Mouse (Mus musculus): Measurements from ENCODE around the gene Cryaa. TPM values are rescaled to one million over a fixed set of nuclear protein-coding genes. Genes with fewer than 3 reads are reported as not detected.

Gene Cryaa
- total RNA-seq, 2 experiments from 2014 or later: not detected

DNA sequence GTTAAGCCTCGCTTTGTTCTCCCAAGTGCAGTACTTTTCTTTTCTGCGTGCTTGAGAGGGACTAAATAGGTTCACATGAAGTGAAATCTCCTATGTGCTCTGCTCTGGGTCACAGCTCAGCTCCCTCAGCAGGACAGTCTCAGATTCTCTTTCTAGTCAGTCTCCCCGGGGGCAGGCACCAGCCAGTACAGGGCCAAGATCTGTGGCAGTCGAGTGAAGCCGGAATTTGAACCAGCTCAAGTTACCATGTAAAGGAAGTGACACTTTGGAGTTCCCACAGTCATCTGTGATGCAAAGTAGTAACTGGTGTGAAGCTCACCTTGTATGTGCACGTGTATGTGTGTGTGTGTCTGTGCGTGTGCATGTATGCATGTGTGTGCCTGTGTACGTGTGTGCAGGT, 32.8 kb downstream of the Cryaa start:
- DNase-seq: no peak

GRCm38 (mm10) chr17:31713709-31714108, 36.1 kb downstream of the Cryaa start:
- DNase-seq: no peak

- DNase-seq: no peak
These were observed 36.5 kb downstream of the Cryaa start for GRCm38 (mm10) chr17:31714125-31714524.

- no peak for DNase-seq
These were observed 37.4 kb downstream of the Cryaa start for GRCm38 (mm10) chr17:31715006-31715405.

DNA sequence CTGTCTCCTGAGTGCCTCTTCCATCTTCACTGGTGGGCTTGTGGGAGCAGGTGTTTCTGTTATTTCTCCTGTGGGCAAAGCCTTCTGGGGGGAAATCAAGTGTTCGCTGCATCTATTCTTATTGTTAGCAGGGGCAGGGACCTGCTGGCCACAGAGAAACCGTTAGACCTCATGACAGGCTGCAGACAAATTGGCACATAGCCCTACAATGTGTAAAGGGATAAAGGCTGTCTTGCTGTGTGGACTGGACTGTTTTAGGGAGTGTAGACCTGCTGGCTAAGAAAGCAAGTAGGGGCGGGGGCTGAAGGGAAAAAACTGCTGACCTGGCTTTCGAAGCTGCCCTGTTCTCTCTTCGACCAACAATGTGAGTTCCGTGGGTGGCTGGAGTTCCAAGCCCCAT, 44.0 kb downstream of the Cryaa start:
- no peak for DNase-seq

DNA sequence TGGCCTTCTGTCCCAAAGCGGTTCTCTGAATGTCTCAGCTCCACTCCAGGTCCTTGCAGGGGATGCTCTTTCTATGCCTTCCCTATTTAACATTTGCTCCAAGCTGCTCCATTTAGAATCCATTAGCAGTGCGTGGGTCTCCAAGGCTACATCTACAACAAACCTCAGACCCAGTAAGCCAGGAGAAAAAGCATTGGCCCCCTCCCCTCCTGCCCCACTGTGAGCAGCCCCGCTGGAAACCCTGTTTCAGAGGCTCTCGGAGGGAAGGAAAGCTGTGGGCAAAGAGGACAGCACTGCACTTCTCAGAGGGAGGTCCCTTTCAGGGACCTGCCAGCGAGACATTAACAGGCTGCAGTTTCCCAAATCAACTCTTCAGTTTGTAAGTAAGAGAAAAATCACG, 47.8 kb downstream of the Cryaa start:
- DNase-seq: no peak

DNA sequence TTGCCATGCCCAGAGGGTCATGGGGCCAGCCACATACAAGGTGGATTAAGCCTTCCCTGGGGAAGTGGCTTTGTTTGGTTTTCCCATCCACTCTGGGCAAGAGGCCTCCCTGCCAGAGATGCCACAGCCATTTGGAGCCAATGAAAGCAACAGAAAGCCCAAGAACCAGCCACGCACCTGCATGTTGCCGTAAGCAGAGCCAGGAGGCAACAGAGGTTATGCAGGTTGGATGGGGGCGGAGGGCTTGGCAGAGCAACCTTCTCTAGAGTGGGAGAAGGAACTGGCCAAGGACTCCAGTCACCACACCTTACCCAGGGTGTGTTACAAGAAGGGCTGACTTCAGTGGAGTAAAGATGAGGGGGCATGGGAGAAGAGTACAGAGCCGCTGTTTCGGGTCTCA, 48.6 kb downstream of the Cryaa start:
- DNase-seq: no peak

GRCm38 (mm10) chr17:31727230-31727629, 49.6 kb downstream of the Cryaa start:
- no peak for DNase-seq

DNA sequence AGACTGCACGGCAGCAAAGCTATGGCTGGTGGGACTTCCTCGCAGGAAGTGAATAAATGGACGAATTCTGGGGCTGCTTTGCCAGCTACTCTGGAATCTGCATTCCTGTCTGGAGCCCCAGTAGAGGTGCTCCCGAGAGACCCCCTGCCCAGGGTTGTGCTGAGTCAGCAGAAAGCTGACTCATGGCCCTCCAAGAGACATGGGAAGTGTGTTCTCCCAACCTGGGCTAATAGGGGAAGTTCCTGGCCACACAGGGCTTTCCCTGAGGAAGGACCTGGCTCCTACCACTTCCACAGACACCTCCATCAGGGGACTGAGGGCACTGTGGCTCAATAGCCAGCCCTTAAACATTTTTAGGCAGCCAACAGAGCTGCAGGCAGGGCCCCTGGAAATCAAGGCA, 50.4 kb downstream of the Cryaa start:
- no peak for DNase-seq

DNA sequence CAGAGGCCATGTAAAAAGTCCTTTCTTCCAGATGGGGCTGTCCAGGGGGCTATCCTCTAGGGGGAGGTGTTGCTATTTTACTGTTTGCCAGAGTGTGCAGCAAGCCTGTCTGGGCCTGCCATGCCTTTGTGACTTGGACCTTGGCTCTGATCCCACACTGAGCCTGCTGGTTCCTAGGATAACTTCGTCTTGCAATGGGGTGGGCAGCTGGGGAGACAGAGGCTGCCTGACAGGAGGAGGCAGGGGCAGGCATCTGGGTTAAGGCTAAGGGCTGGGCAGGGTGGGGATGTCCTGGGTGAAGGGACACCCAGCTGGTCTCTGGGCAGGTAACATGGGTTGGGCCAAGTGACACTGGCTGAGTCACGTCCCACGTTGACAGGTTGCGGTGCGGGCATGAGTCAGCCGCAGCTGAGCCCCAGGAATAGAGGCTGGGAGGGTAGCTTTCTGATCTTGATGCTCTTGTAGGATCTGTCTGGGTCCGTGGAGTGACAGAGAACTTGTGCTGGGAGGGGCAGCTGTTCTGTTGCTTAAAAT, 51.4 kb downstream of the Cryaa start:
- peak; percentile 81 for DNase-seq

DNA sequence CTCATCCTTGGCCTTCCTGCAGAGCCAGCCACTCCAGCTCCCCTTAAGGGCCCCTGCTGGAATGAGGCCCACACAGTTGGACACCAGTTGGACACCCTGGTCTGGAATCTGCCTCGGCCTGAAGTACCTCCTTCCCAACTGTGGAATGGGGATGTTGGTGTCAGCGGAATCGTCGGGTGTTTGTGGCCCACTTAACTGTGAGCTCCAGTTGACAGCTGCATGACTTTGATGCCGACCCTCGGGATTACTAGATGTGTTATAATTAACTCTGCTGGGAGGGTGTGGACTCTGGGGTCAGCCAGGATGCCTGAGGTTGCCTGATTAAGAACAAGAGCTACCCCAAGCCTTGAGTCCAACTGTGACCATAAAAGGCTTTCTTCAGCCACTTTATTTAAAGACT, 53.4 kb downstream of the Cryaa start:
- DNase-seq: peak; percentile 65

Other genes with a start within 250 kb of the Cryaa start
- gene Wdr4, start 157.8 kb upstream of the Cryaa start, total RNA-seq (2021): 10 to 100 TPM; 15.9 to 16.4 TPM
- gene Ndufv3, start 157.7 kb upstream of the Cryaa start, total RNA-seq (2021): 100 to 1,000 TPM; 873 to 920 TPM
- 10 to 100 TPM; 17.0 to 17.9 TPM for gene Pknox1, start 113.1 kb upstream of the Cryaa start, total RNA-seq (2021)
- 1 to 10 TPM in 1 of 2 experiments, under 1 TPM in 1; 0.45 to 1.1 TPM for gene Cbs, start 40.6 kb upstream of the Cryaa start, total RNA-seq (2021)
- 100 to 1,000 TPM; 160 to 162 TPM for gene U2af1, start 18.9 kb upstream of the Cryaa start, total RNA-seq (2021)
- 10 to 100 TPM; 74.3 to 79.7 TPM for gene Sik1, start 178.0 kb downstream of the Cryaa start, total RNA-seq (2021)

All from heart, postnatal 4 days (tissue).